Comparison of ENCODE assay signal across 7 mouse cellular contexts in the genomic region with DNA sequence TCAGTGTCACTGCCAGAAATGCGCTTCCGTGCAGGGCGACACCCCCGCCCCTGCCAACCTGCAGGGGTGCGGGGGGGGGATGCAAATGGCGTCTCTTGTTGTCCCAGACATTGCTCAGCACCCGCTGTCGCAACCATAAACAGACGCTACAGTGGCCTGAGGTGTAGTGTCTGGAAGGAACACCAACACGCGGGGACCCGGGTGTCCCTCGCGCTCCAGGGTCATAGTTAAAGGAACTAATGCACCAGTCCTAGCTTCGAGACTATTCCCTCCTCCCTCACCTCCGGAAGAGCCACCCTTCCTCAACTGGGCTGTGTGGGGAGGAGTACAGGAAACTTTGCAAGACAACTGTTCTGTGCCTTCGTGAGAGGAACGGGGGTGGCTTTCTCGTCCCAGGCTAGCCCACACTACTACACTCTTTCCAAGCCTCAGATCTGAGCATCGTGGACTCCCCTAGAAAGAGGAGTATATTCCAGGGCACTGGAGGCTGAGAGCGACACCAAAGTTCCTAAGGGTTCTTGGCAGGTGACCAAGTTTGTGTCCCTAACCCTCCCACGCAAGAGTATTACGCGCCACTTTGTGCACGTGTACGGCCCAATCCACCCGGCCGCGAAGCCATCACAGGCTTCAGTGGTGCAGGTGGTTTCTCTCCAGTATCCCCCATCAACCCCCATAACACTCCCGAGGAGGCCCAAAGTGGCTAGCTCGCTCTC. TPM values are rescaled to one million over a fixed set of nuclear protein-coding genes. Genes with fewer than 3 reads are reported as not detected.
A peak's percentile ranks its signal among the peaks of the same experiment; 100 is the strongest.
DNase-seq lines count a peak whose midpoint lies in the region; ATAC-seq and TF ChIP-seq lines count a peak whose summit lies in the region.

No protein-coding gene starts in this region.

- peak overlapping the region; percentile 44 for H3ac ChIP-seq in C2C12 (ENCODE audit: control insufficient read depth, insufficient read length, low read depth)

- no peaks in the 10 kb centered on the region for H3K27me3 ChIP-seq in C2C12 (ENCODE audit: control insufficient read depth, insufficient read depth, insufficient read length)
- H3K27me3 ChIP-seq in CH12.LX (replicated peaks) = no peaks in the 10 kb centered on the region
- no peaks in the 10 kb centered on the region for H3K27me3 ChIP-seq in forebrain, postnatal 0 days (ENCODE audit: insufficient read depth, low read length)
- H3K27me3 ChIP-seq in liver, embryonic 16.5 days (ENCODE audit: control insufficient read depth, insufficient read depth, low read depth, low read length) = peaks cover 67% of the 10 kb centered on the region
- peaks cover 53% of the 10 kb centered on the region for H3K27me3 ChIP-seq in neural tube, embryonic 11.5 days (ENCODE audit: control insufficient read depth, insufficient read depth, low read length)

- H3K4me3 ChIP-seq in C2C12 (ENCODE audit: insufficient read depth, poor library complexity, severe bottlenecking) (no peak overlapping the region), CH12.LX (replicated peaks in 1 of 3; ENCODE audit: low read depth in 2 of 3, low read length in 2 of 3, poor library complexity in 1 of 3) (peak overlapping the region; percentile 16 to 75 (median 28))
- peak overlapping the region; percentile 43 for H3K4me3 ChIP-seq in forebrain, postnatal 0 days (ENCODE audit: low read depth, low read length)
- H3K4me3 ChIP-seq in liver, embryonic 16.5 days (ENCODE audit: low read depth, low read length) = peak overlapping the region; percentile 52
- peak overlapping the region; percentile 47 for H3K4me3 ChIP-seq in neural tube, embryonic 11.5 days (ENCODE audit: low read depth, low read length)

- H3K79me3 ChIP-seq in C2C12 (ENCODE audit: low read depth) = no peaks in the 10 kb centered on the region

- H3K79me2 ChIP-seq in C2C12 (ENCODE audit: control insufficient read depth, insufficient read depth) (no peaks in the 10 kb centered on the region), CH12.LX (replicated peaks; ENCODE audit: control insufficient read depth, extremely low read depth, insufficient read depth, poor library complexity, severe bottlenecking) (no peaks in the 10 kb centered on the region)

- peaks cover 0 to 11% of the 10 kb centered on the region in 2 experiments; a peak in 3 of 4 replicates for H3K4me1 ChIP-seq in CH12.LX (ENCODE audit: control insufficient read depth in 1 of 2, insufficient read depth in 2 of 2)
- H3K4me1 ChIP-seq in forebrain, postnatal 0 days (ENCODE audit: insufficient read depth) = no peaks in the 10 kb centered on the region
- H3K4me1 ChIP-seq in liver, embryonic 16.5 days (ENCODE audit: control insufficient read depth, low read depth, low read length) = no peaks in the 10 kb centered on the region; the same call in 1 of the 2 replicates
- H3K4me1 ChIP-seq in neural tube, embryonic 11.5 days (ENCODE audit: control insufficient read depth, insufficient read depth, low read length) = peaks cover 9% of the 10 kb centered on the region; the same call in 1 of the 2 replicates

- peak overlapping the region; percentile 41 for H3K4me2 ChIP-seq in CH12.LX (ENCODE audit: insufficient read depth, low read depth, poor library complexity, severe bottlenecking)
- H3K4me2 ChIP-seq in forebrain, postnatal 0 days (ENCODE audit: low read depth) = peak overlapping the region; percentile 59
- H3K4me2 ChIP-seq in liver, embryonic 16.5 days (ENCODE audit: low read depth, low read length) = peak overlapping the region; percentile 42
- peak overlapping the region; percentile 65 for H3K4me2 ChIP-seq in neural tube, embryonic 11.5 days (ENCODE audit: low read depth)

- peak; percentile 17; the same call in 1 of the 2 replicates for ATAC-seq in forebrain, postnatal 0 days
- peak; percentile 64 for ATAC-seq in inflammation-experienced regulatory T-cells, adult 6 months
- ATAC-seq in liver, embryonic 16.5 days (ENCODE audit: low read depth) = peak; percentile 43
- ATAC-seq in neural tube, embryonic 11.5 days (ENCODE audit: insufficient read depth, low FRiP score, low TSS enrichment) = no peak; the same call in none of the 2 replicates

- TF ChIP-seq EP300 in CH12.LX (IDR thresholded peaks at IDR 0.05; ENCODE audit: low read length) = no peak

- H3K9ac ChIP-seq in CH12.LX (ENCODE audit: insufficient read depth, low read depth) = peak overlapping the region; percentile 90
- H3K9ac ChIP-seq in forebrain, postnatal 0 days = peak overlapping the region; percentile 22; the same call in 1 of the 2 replicates
- no peak overlapping the region; the same call in 1 of the 2 replicates for H3K9ac ChIP-seq in liver, embryonic 16.5 days (ENCODE audit: low read depth, low read length)
- peak overlapping the region; percentile 69 for H3K9ac ChIP-seq in neural tube, embryonic 11.5 days (ENCODE audit: low read length)

- peaks cover 4% of the 10 kb centered on the region for H3K9me3 ChIP-seq in CH12.LX (replicated peaks; ENCODE audit: low read length)
- no peaks in the 10 kb centered on the region for H3K9me3 ChIP-seq in forebrain, postnatal 0 days (ENCODE audit: low read length)
- H3K9me3 ChIP-seq in liver, embryonic 16.5 days (replicated peaks; ENCODE audit: control insufficient read depth, low read length) = no peaks in the 10 kb centered on the region
- H3K9me3 ChIP-seq in neural tube, embryonic 11.5 days (ENCODE audit: control insufficient read depth, low read length) = no peaks in the 10 kb centered on the region

- no peak for DNase-seq in CH12.LX (ENCODE audit: extremely low read depth)
- DNase-seq in forebrain, postnatal 0 days = peak; percentile 45
- DNase-seq in neural tube, embryonic 11.5 days (ENCODE audit: low spot score) = no peak
- DNase-seq in cerebellum, adult 11-12 months = no peak

- in situ Hi-C loops in CH12.LX (cut with MboI; ENCODE audit: low pct_ligation_motif_present, low pct_unique_long_range_greater_than_20kb, low sequenced_read_pairs) = no loop called here

- H3K36me3 ChIP-seq in C2C12 (ENCODE audit: control insufficient read depth, insufficient read depth) = no peaks in the 10 kb centered on the region
- H3K36me3 ChIP-seq in CH12.LX (replicated peaks in 1 of 2; ENCODE audit: control insufficient read depth in 1 of 2, insufficient read depth in 1 of 2, low read length in 1 of 2) = no peaks in the 10 kb centered on the region
- no peaks in the 10 kb centered on the region for H3K36me3 ChIP-seq in forebrain, postnatal 0 days (ENCODE audit: insufficient read depth)
- no peaks in the 10 kb centered on the region for H3K36me3 ChIP-seq in liver, embryonic 16.5 days (ENCODE audit: control insufficient read depth, insufficient read depth)
- H3K36me3 ChIP-seq in neural tube, embryonic 11.5 days (ENCODE audit: control insufficient read depth, insufficient read depth, low read length) = no peaks in the 10 kb centered on the region

- dilution Hi-C loops in CH12.LX (cut with MboI; ENCODE audit: extremely low pct_ligation_motif_present, extremely low pct_unique_long_range_greater_than_20kb, low sequenced_read_pairs) = no loop called here

- 12% methylated on average over 31 of the region's 31 CpGs for WGBS in forebrain, postnatal 0 days
- 6% methylated on average over 31 of the region's 31 CpGs for WGBS in liver, embryonic 16.5 days (ENCODE audit: insufficient replicate concordance)
- 5% methylated on average over 31 of the region's 31 CpGs for WGBS in neural tube, embryonic 11.5 days

- no peak for TF ChIP-seq RAD21 in CH12.LX (IDR thresholded peaks at IDR 0.05; ENCODE audit: low read depth, low read length)

- TF ChIP-seq CTCF in C2C12 (IDR thresholded peaks at IDR 0.05; ENCODE audit: control insufficient read depth, insufficient read depth, insufficient read length) (no peak), CH12.LX (conservative IDR thresholded peaks at IDR 0.05 in 1 of 2, IDR thresholded peaks at IDR 0.05 in 1 of 2; ENCODE audit: low read depth in 2 of 2, low read length in 2 of 2) (no peak)
- TF ChIP-seq CTCF in forebrain, postnatal 0 days (IDR thresholded peaks at IDR 0.05; ENCODE audit: low read depth) = no peak

- H3K27ac ChIP-seq in CH12.LX (ENCODE audit: insufficient read depth, low read depth) = peak overlapping the region; percentile 27
- H3K27ac ChIP-seq in forebrain, postnatal 0 days (ENCODE audit: low read depth, low read length) = no peak overlapping the region
- H3K27ac ChIP-seq in liver, embryonic 16.5 days (ENCODE audit: low read length) = peak overlapping the region; percentile 25
- peak overlapping the region; percentile 53 for H3K27ac ChIP-seq in neural tube, embryonic 11.5 days (ENCODE audit: low read depth, low read length)

- no peak; the same call in 1 of the 2 replicates for TF ChIP-seq POLR2A in CH12.LX (IDR thresholded peaks at IDR 0.05; ENCODE audit: low read depth, low read length)

TF ChIP-seq in C2C12, 6 proteins besides CTCF, POLR2A, EP300 and RAD21:
- TF ChIP-seq MAX (IDR thresholded peaks at IDR 0.05) (no peak), MYOD1 (IDR thresholded peaks at IDR 0.05; ENCODE audit: control insufficient read depth, insufficient read length, low read depth) (no peak), FOSL1 (IDR thresholded peaks at IDR 0.05; ENCODE audit: insufficient read depth, low read length, poor library complexity, severe bottlenecking) (no peak), CEBPB (IDR thresholded peaks at IDR 0.05; ENCODE audit: low read depth) (no peak), MYOG (IDR thresholded peaks at IDR 0.05; ENCODE audit: control insufficient read depth, extremely low read depth, insufficient read length) (no peak), USF1 (IDR thresholded peaks at IDR 0.05; ENCODE audit: low read depth) (no peak)

TF ChIP-seq in CH12.LX, 34 proteins besides CTCF, POLR2A, EP300 and RAD21 (continues in another document):
- no peak for TF ChIP-seq CHD1 (IDR thresholded peaks at IDR 0.05; ENCODE audit: low read depth, low read length)
- TF ChIP-seq BHLHE40 (IDR thresholded peaks at IDR 0.05; ENCODE audit: low read depth, low read length) = peak; percentile 40
- no peak for TF ChIP-seq MXI1 (IDR thresholded peaks at IDR 0.05; ENCODE audit: low read depth, low read length)
- TF ChIP-seq USF2 (conservative IDR thresholded peaks at IDR 0.05; ENCODE audit: low read depth, low read length) = no peak
- no peak for TF ChIP-seq TBP (conservative IDR thresholded peaks at IDR 0.05; ENCODE audit: low read depth, low read length)
- 0 out of 2 replicates have a peak, but pooled peaks have one; percentile 31 for TF ChIP-seq NELFE (IDR thresholded peaks at IDR 0.05; ENCODE audit: low read depth, low read length)
- no peak for TF ChIP-seq MYC (IDR thresholded peaks at IDR 0.05; ENCODE audit: low read depth, low read length)

RNA-seq across cellular contexts. Expression of gene Bcor, which starts 1.2 kb away (rescaled TPM):
- polyA plus RNA-seq in C2C12 (2012; fragmentation: generic; extraction: Trizol) (15.2 TPM), CH12.LX (2012; ENCODE audit: insufficient read length, low read depth) (29.6 and 33.8 TPM in 2 replicates)
- total RNA-seq in CH12.LX (2012; rRNA removed) (40.0 and 41.1 TPM in 2 replicates), CH12.LX (2014; rRNA removed) (14.3 and 14.6 TPM in 2 replicates)
- 32.1 and 33.5 TPM in 2 replicates for total RNA-seq in forebrain, postnatal 0 days (2014; rRNA removed)
- polyA plus RNA-seq in forebrain, postnatal 0 days (2015; fragmentation: Nextera tagmentation; extraction: Ambion mirVana) = 10.3 and 10.5 TPM in 2 replicates
- 10 to 100 TPM; 15.1 to 28.3 (median 23.8) TPM for polyA plus RNA-seq in inflammation-experienced regulatory T-cells, adult 6 months (2017; shearing (Covaris generic))
- polyA plus RNA-seq in liver, embryonic 16.5 days (2015; fragmentation: Nextera tagmentation; extraction: Ambion mirVana) = 4.5 and 4.9 TPM in 2 replicates
- 21.0 and 26.7 TPM in 2 replicates for polyA plus RNA-seq in neural tube, embryonic 11.5 days (2014; fragmentation: Nextera tagmentation; extraction: Ambion mirVana)
